Mouse (Mus musculus) CH12.LX (cell line): ENCODE measurements around the gene Pigx. TPM values are rescaled to one million over a fixed set of nuclear protein-coding genes. Genes with fewer than 3 reads are reported as not detected.

Experiments
- DNase-seq: peaks from one replicate; pipeline ENCODE4 v3.0.0-alpha.2; 2013; ENCODE audit errors: extremely low read depth
- H3K27ac ChIP-seq: 2 replicates; pipeline ENCODE4 v1.5.1; 2012; ENCODE audit warnings: low read depth, mild to moderate bottlenecking, control low read depth, moderate library complexity; ENCODE audit not compliant: insufficient read depth
- H3K27me3 ChIP-seq: replicated peaks from 2 replicates; pipeline ENCODE3; 2012; ENCODE audit warnings: inconsistent platforms
- H3K36me3 ChIP-seq, 2 experiments: replicated peaks in 1 of 2; 2 replicates each; pipeline versions ENCODE3 to v1.6.1; 2012; ENCODE audit warnings: inconsistent platforms in 1 of 2, low read length in 1 of 2, mild to moderate bottlenecking in 1 of 2, mixed read lengths in 1 of 2, moderate library complexity in 1 of 2; ENCODE audit not compliant: control insufficient read depth in 1 of 2, insufficient read depth in 1 of 2
- H3K4me1 ChIP-seq, 2 experiments: 2 replicates each; pipeline ENCODE4 v1.6.1; 2012; ENCODE audit warnings: inconsistent platforms in 1 of 2, moderate library complexity in 1 of 2; ENCODE audit not compliant: insufficient read depth in 2 of 2, control insufficient read depth in 1 of 2
- H3K4me2 ChIP-seq: 2 replicates; pipeline ENCODE4 v1.6.1; 2012; ENCODE audit warnings: low read depth, mild to moderate bottlenecking, control low read depth; ENCODE audit not compliant: poor library complexity, insufficient read depth, severe bottlenecking
- H3K4me3 ChIP-seq, 3 experiments: fragments of 150-350 bp in 1 of 3; sonication (generic) in 1 of 3; replicated peaks in 1 of 3; 2 replicates each; pipeline versions ENCODE3 to v1.5.1; 2011 to 2012; ENCODE audit warnings: low read depth in 2 of 3, low read length in 2 of 3, mild to moderate bottlenecking in 2 of 3, moderate library complexity in 2 of 3, control low read depth in 1 of 3, improper control_type of control experiment in 1 of 3, inconsistent platforms in 1 of 3, mixed read lengths in 1 of 3; ENCODE audit not compliant: poor library complexity in 1 of 3
- H3K79me2 ChIP-seq: replicated peaks from 2 replicates; pipeline ENCODE4 v1.6.1; 2012; ENCODE audit warnings: mild to moderate bottlenecking, moderate library complexity; ENCODE audit not compliant: control insufficient read depth, poor library complexity, insufficient read depth, severe bottlenecking; ENCODE audit errors: extremely low read depth
- H3K9ac ChIP-seq: 2 replicates; pipeline ENCODE4 v1.6.1; 2012; ENCODE audit warnings: low read depth, mild to moderate bottlenecking, control low read depth, moderate library complexity; ENCODE audit not compliant: insufficient read depth
- H3K9me3 ChIP-seq: replicated peaks from 2 replicates; pipeline ENCODE3; 2012; ENCODE audit warnings: low read length, inconsistent platforms, mixed read lengths
- BHLHE40 ChIP-seq: IDR thresholded peaks from 2 replicates; pipeline ENCODE4 v1.6.1; 2011; ENCODE audit warnings: mild to moderate bottlenecking, low read depth, low read length, improper control_type of control experiment
- CHD1 ChIP-seq: IDR thresholded peaks from 2 replicates; pipeline ENCODE4 v1.6.1; 2012; ENCODE audit warnings: low read depth, low read length, improper control_type of control experiment, inconsistent platforms
- CHD2 ChIP-seq: IDR thresholded peaks from 2 replicates; pipeline ENCODE4 v1.6.1; 2011; ENCODE audit warnings: low read length, improper control_type of control experiment
- CTCF ChIP-seq, 2 experiments: IDR thresholded peaks in 1 of 2; conservative IDR thresholded peaks in 1 of 2; 2 replicates each; pipeline ENCODE4 v1.5.1; 2011 to 2012; ENCODE audit warnings: low read depth in 2 of 2, low read length in 2 of 2, improper control_type of control experiment in 1 of 2, inconsistent platforms in 1 of 2, mild to moderate bottlenecking in 1 of 2, moderate library complexity in 1 of 2
- E2F4 ChIP-seq: IDR thresholded peaks from 2 replicates; pipeline ENCODE4 v1.6.1; 2011; ENCODE audit warnings: low read depth, low read length, improper control_type of control experiment; ENCODE audit not compliant: insufficient replicate concordance
- ELF1 ChIP-seq: IDR thresholded peaks from 2 replicates; pipeline ENCODE4 v1.6.1; 2014; ENCODE audit warnings: low read depth, mild to moderate bottlenecking, inconsistent platforms, low read length, improper control_type of control experiment
- ETS1 ChIP-seq: conservative IDR thresholded peaks from 2 replicates; pipeline ENCODE4 v1.6.1; 2012; ENCODE audit warnings: low read depth, mild to moderate bottlenecking, inconsistent platforms, low read length, improper control_type of control experiment, moderate library complexity
- HCFC1 ChIP-seq: IDR thresholded peaks from 2 replicates; pipeline ENCODE4 v1.6.1; 2012; ENCODE audit warnings: low read depth, mild to moderate bottlenecking, inconsistent platforms, low read length, improper control_type of control experiment
- IRF4 ChIP-seq: IDR thresholded peaks from 2 replicates; pipeline ENCODE4 v1.6.1; 2014; ENCODE audit warnings: low read depth, mild to moderate bottlenecking, inconsistent platforms, low read length, improper control_type of control experiment
- JUN ChIP-seq: IDR thresholded peaks from 2 replicates; pipeline ENCODE4 v1.6.1; 2011; ENCODE audit warnings: low read depth, mild to moderate bottlenecking, low read length, improper control_type of control experiment, moderate library complexity; ENCODE audit not compliant: insufficient read depth
- JUND ChIP-seq: conservative IDR thresholded peaks from 2 replicates; pipeline ENCODE4 v1.6.1; 2011; ENCODE audit warnings: low read depth, low read length, improper control_type of control experiment
- KAT2A ChIP-seq: IDR thresholded peaks from 2 replicates; pipeline ENCODE4 v1.6.1; 2012; ENCODE audit warnings: low read length, improper control_type of control experiment, inconsistent platforms; ENCODE audit not compliant: insufficient replicate concordance
- MAFK ChIP-seq: IDR thresholded peaks from 2 replicates; pipeline ENCODE4 v1.6.1; 2011; ENCODE audit warnings: low read length, improper control_type of control experiment; ENCODE audit not compliant: insufficient replicate concordance
- MAX ChIP-seq: IDR thresholded peaks from 2 replicates; pipeline ENCODE4 v1.6.1; 2011; ENCODE audit warnings: low read length, improper control_type of control experiment
- MEF2A ChIP-seq: IDR thresholded peaks from 2 replicates; pipeline ENCODE4 v1.6.1; 2014; ENCODE audit warnings: low read depth, mild to moderate bottlenecking, inconsistent platforms, low read length, improper control_type of control experiment, borderline replicate concordance
- MXI1 ChIP-seq: IDR thresholded peaks from 2 replicates; pipeline ENCODE4 v1.6.1; 2011; ENCODE audit warnings: mild to moderate bottlenecking, low read depth, low read length, improper control_type of control experiment
- MYC ChIP-seq: IDR thresholded peaks from 2 replicates; pipeline ENCODE4 v1.6.1; 2011; ENCODE audit warnings: low read depth, mild to moderate bottlenecking, improper control_type of control experiment, low read length
- NELFE ChIP-seq: IDR thresholded peaks from 2 replicates; pipeline ENCODE4 v1.6.1; 2011; ENCODE audit warnings: low read depth, low read length, improper control_type of control experiment
- NRF1 ChIP-seq: IDR thresholded peaks from 2 replicates; pipeline ENCODE4 v1.6.1; 2014; ENCODE audit warnings: low read depth, mild to moderate bottlenecking, inconsistent platforms, low read length, improper control_type of control experiment, moderate library complexity
- PAX5 ChIP-seq: IDR thresholded peaks from 2 replicates; pipeline ENCODE4 v1.6.1; 2012; ENCODE audit warnings: low read length, inconsistent platforms, mixed read lengths
- POLR2A ChIP-seq: IDR thresholded peaks from 2 replicates; pipeline ENCODE4 v1.6.1; 2011; ENCODE audit warnings: low read depth, mild to moderate bottlenecking, improper control_type of control experiment, low read length
- POLR2AphosphoS2 ChIP-seq: IDR thresholded peaks from 2 replicates; pipeline ENCODE4 v1.6.1; 2011; ENCODE audit warnings: low read depth, low read length, improper control_type of control experiment
- RAD21 ChIP-seq: IDR thresholded peaks from 2 replicates; pipeline ENCODE4 v1.6.1; 2011; ENCODE audit warnings: low read depth, mild to moderate bottlenecking, low read length, improper control_type of control experiment, moderate library complexity
- RCOR1 ChIP-seq: conservative IDR thresholded peaks from 2 replicates; pipeline ENCODE4 v1.6.1; 2012; ENCODE audit warnings: low read depth, mild to moderate bottlenecking, inconsistent platforms, low read length, improper control_type of control experiment
- SIN3A ChIP-seq: IDR thresholded peaks from 2 replicates; pipeline ENCODE4 v1.6.1; 2012; ENCODE audit warnings: low read length, improper control_type of control experiment, inconsistent platforms
- TBP ChIP-seq: conservative IDR thresholded peaks from 2 replicates; pipeline ENCODE4 v1.6.1; 2011; ENCODE audit warnings: low read depth, low read length, improper control_type of control experiment
- TCF12 ChIP-seq: IDR thresholded peaks from 2 replicates; pipeline ENCODE4 v1.6.1; 2014; ENCODE audit warnings: low read depth, mild to moderate bottlenecking, inconsistent platforms, low read length, improper control_type of control experiment
- UBTF ChIP-seq: IDR thresholded peaks from 2 replicates; pipeline ENCODE4 v1.6.1; 2012; ENCODE audit warnings: low read depth, mild to moderate bottlenecking, inconsistent platforms, low read length, improper control_type of control experiment, moderate library complexity
- USF1 ChIP-seq: IDR thresholded peaks from 2 replicates; pipeline ENCODE4 v1.6.1; 2014; ENCODE audit warnings: low read depth, mild to moderate bottlenecking, inconsistent platforms, low read length, improper control_type of control experiment
- USF2 ChIP-seq: conservative IDR thresholded peaks from 2 replicates; pipeline ENCODE4 v1.6.1; 2011; ENCODE audit warnings: low read depth, low read length, improper control_type of control experiment
- ZC3H11A ChIP-seq: IDR thresholded peaks from 2 replicates; pipeline ENCODE4 v1.6.1; 2012; ENCODE audit warnings: low read depth, mild to moderate bottlenecking, inconsistent platforms, low read length, improper control_type of control experiment
- ZKSCAN1 ChIP-seq: IDR thresholded peaks from 2 replicates; pipeline ENCODE4 v1.6.1; 2012; ENCODE audit warnings: low read depth, inconsistent platforms, low read length, improper control_type of control experiment, borderline replicate concordance
- ZMIZ1 ChIP-seq: IDR thresholded peaks from 2 replicates; pipeline ENCODE4 v1.6.1; 2012; ENCODE audit warnings: low read depth, mild to moderate bottlenecking, inconsistent platforms, low read length, improper control_type of control experiment
- ZNF384 ChIP-seq: IDR thresholded peaks from 2 replicates; pipeline ENCODE4 v1.6.1; 2012; ENCODE audit warnings: low read depth, low read length, improper control_type of control experiment, inconsistent platforms
- dilution Hi-C: fragments of 300-500 bp; cut with MboI; formaldehyde crosslinking; loops from 2 replicates; pipeline ENCODE4 v1.14.3; 2020; ENCODE audit warnings: low sequenced_read_pairs; ENCODE audit not compliant: extremely low pct_unique_long_range_greater_than_20kb, extremely low pct_ligation_motif_present
- in situ Hi-C: fragments of 300-500 bp; cut with MboI; formaldehyde crosslinking; loops from 3 replicates; pipeline ENCODE4 v1.14.3; 2019; ENCODE audit warnings: low sequenced_read_pairs, low pct_ligation_motif_present, low pct_unique_long_range_greater_than_20kb, mixed read lengths
- polyA plus RNA-seq: library from polyadenylated mRNA; unstranded; fragments of >175 nt; gene quantifications from 2 replicates; pipeline ENCODE4 v1.2.1, GENCODE M21; 2012; ENCODE audit warnings: low read depth; ENCODE audit not compliant: insufficient read length
- total RNA-seq, 2 experiments: library from RNA; depleted of rRNA; stranded (reverse); fragments of 300-350 nt in 1 of 2; fragments of >200 nt in 1 of 2; gene quantifications; 2 replicates each; pipeline ENCODE4 v1.2.3; 2012 to 2014

The Pigx gene
- total and polyA plus RNA-seq, 3 experiments, result 48.1 to 83.0 (median 48.1) TPM

GRCm38 (mm10) chr16:32077648-32078407 is 21.7 kb downstream of the Pigx start:
- dilution Hi-C loops, result no loop called here
- Histone ChIP-seq H3K9me3 (no peaks in the 10 kb centered on the region), H3K27me3 (no peaks in the 10 kb centered on the region), H3K9ac (peak overlapping the region; percentile 88), H3K79me2 (peaks cover 53% of the 10 kb centered on the region), H3K4me2 (peak overlapping the region; percentile 100), H3K36me3 (peaks cover 0 to 19% of the 10 kb centered on the region in 2 experiments), H3K4me1 (peaks cover 9 to 45% of the 10 kb centered on the region in 2 experiments), H3K4me3 (peak overlapping the region; percentile 68 to 87 (median 81)), H3K27ac (no peak overlapping the region)
- in situ Hi-C loops, result no loop called here
- no peak for TF ChIP-seq PAX5
- TF ChIP-seq TCF12, result no peak
- peak; percentile 34; the same call in 1 of the 2 replicates for TF ChIP-seq MYC
- TF ChIP-seq SIN3A, result no peak; the same call in 1 of the 2 replicates
- no peak for TF ChIP-seq ZC3H11A
- no peak for TF ChIP-seq RAD21
- no peak for TF ChIP-seq ELF1
- TF ChIP-seq MAX, result peak; percentile 74; the same call in 1 of the 2 replicates
- 0 out of 2 replicates have a peak, but pooled peaks have one; percentile 19 for TF ChIP-seq ZNF384
- no peak for TF ChIP-seq JUND
- no peak for TF ChIP-seq USF1
- TF ChIP-seq NELFE, result no peak
- TF ChIP-seq UBTF, result no peak
- no peak for TF ChIP-seq NRF1
- no peak for TF ChIP-seq ETS1
- TF ChIP-seq E2F4, result no peak
- no peak; the same call in 1 of the 2 replicates for TF ChIP-seq CHD1
- TF ChIP-seq HCFC1, result no peak
- no peak for TF ChIP-seq CTCF (conservative IDR thresholded peaks at IDR 0.05 in 1 of 2, IDR thresholded peaks at IDR 0.05 in 1 of 2; ENCODE audit: low read depth in 2 of 2, low read length in 2 of 2)
- no peak for TF ChIP-seq POLR2A
- no peak for TF ChIP-seq POLR2AphosphoS2
- no peak for TF ChIP-seq USF2
- TF ChIP-seq KAT2A, result no peak
- no peak for TF ChIP-seq JUN
- TF ChIP-seq RCOR1, result no peak
- no peak for TF ChIP-seq ZKSCAN1
- TF ChIP-seq CHD2, result no peak
- no peak for TF ChIP-seq MAFK
- TF ChIP-seq MEF2A, result no peak
- no peak for TF ChIP-seq ZMIZ1
- no peak for TF ChIP-seq TBP
- TF ChIP-seq MXI1, result peak; percentile 89
- TF ChIP-seq BHLHE40, result peak; percentile 86
- no peak for TF ChIP-seq IRF4
- peak; percentile 35 for DNase-seq
